Mouse (Mus musculus): Measurements from ENCODE around the gene Etl4. TPM values are rescaled to one million over a fixed set of nuclear protein-coding genes. Genes with fewer than 3 reads are reported as not detected.

Gene Etl4
- total and polyA plus RNA-seq, 3 experiments, result not detected

- Histone ChIP-seq H3K79me2 (ENCODE audit: control insufficient read depth, insufficient read depth, low read length, poor library complexity) (no peaks in the 10 kb centered on the region), H3K4me1 (ENCODE audit: control insufficient read depth in 1 of 2, insufficient read depth in 2 of 2, low read length in 2 of 2) (no peaks in the 10 kb centered on the region), H3K27me3 (ENCODE audit: control insufficient read depth in 1 of 2, insufficient read depth in 2 of 2, low read length in 2 of 2) (no peaks in the 10 kb centered on the region), H3K9ac (ENCODE audit: control insufficient read depth, low read depth, low read length, poor library complexity, severe bottlenecking) (no peak overlapping the region), H3K9me3 (replicated peaks; ENCODE audit: insufficient read depth, low read length) (no peaks in the 10 kb centered on the region), H3K36me3 (ENCODE audit: control insufficient read depth in 1 of 2, insufficient read depth in 2 of 2, low read length in 2 of 2) (no peaks in the 10 kb centered on the region), H3K4me3 (ENCODE audit: control insufficient read depth in 1 of 2, insufficient read depth in 1 of 2, low read depth in 2 of 2, low read length in 2 of 2) (no peak overlapping the region), H3K27ac (ENCODE audit: control insufficient read depth, low read depth, low read length) (no peak overlapping the region)
- TF ChIP-seq NRF1 (IDR thresholded peaks at IDR 0.05; ENCODE audit: insufficient read depth, low read depth, low read length, poor library complexity, severe bottlenecking), result no peak
- TF ChIP-seq USF1 (IDR thresholded peaks at IDR 0.05; ENCODE audit: low read depth, low read length), result no peak
- no peak for TF ChIP-seq ZC3H11A (IDR thresholded peaks at IDR 0.05; ENCODE audit: low read depth, low read length)
- no peak for TF ChIP-seq CHD2 (IDR thresholded peaks at IDR 0.05; ENCODE audit: low read length)
- TF ChIP-seq MYC (IDR thresholded peaks at IDR 0.05; ENCODE audit: low read depth, low read length), result no peak
- no peak for TF ChIP-seq ELF1 (IDR thresholded peaks at IDR 0.05; ENCODE audit: low read depth, low read length)
- no peak for TF ChIP-seq GATA1 (IDR thresholded peaks at IDR 0.05; ENCODE audit: low read depth, low read length)
- no peak for TF ChIP-seq RCOR1 (IDR thresholded peaks at IDR 0.05; ENCODE audit: low read depth, low read length)
- no peak for TF ChIP-seq SIN3A (IDR thresholded peaks at IDR 0.05; ENCODE audit: low read length)
- no peak for TF ChIP-seq JUND (IDR thresholded peaks at IDR 0.05; ENCODE audit: low read depth, low read length)
- TF ChIP-seq MAFK (IDR thresholded peaks at IDR 0.05; ENCODE audit: borderline replicate concordance, low read depth, low read length), result no peak
- TF ChIP-seq SMC3 (IDR thresholded peaks at IDR 0.05; ENCODE audit: low read depth, low read length), result no peak
- no peak for TF ChIP-seq RAD21 (IDR thresholded peaks at IDR 0.05; ENCODE audit: low read depth, low read length)
- no peak for TF ChIP-seq USF2 (IDR thresholded peaks at IDR 0.05; ENCODE audit: borderline replicate concordance in 1 of 2, insufficient read depth in 1 of 2, low read depth in 1 of 2, low read length in 2 of 2)
- no peak for TF ChIP-seq POLR2AphosphoS5 (IDR thresholded peaks at IDR 0.05; ENCODE audit: borderline replicate concordance, low read depth, low read length)
- TF ChIP-seq UBTF (IDR thresholded peaks at IDR 0.05; ENCODE audit: borderline replicate concordance, insufficient read depth, low read depth, low read length), result no peak
- no peak for TF ChIP-seq ZKSCAN1 (IDR thresholded peaks at IDR 0.05; ENCODE audit: low read depth, low read length)
- no peak for TF ChIP-seq E2F4 (IDR thresholded peaks at IDR 0.05; ENCODE audit: borderline replicate concordance, low read depth, low read length)
- no peak for TF ChIP-seq MEF2A (IDR thresholded peaks at IDR 0.05; ENCODE audit: extremely low read depth, insufficient replicate concordance, low read depth, low read length, poor library complexity, severe bottlenecking)
- no peak for DNase-seq (ENCODE audit: low read depth, low spot score)
These were observed 809.5 kb downstream of the Etl4 start for GRCm38 (mm10) chr2:20719105-20719504.

GRCm38 (mm10) chr2:20721098-20721497, 811.5 kb downstream of the Etl4 start:
- Histone ChIP-seq H3K36me3 (ENCODE audit: control insufficient read depth in 1 of 2, insufficient read depth in 2 of 2, low read length in 2 of 2) (no peaks in the 10 kb centered on the region), H3K79me2 (ENCODE audit: control insufficient read depth, insufficient read depth, low read length, poor library complexity) (no peaks in the 10 kb centered on the region), H3K4me1 (ENCODE audit: control insufficient read depth in 1 of 2, insufficient read depth in 2 of 2, low read length in 2 of 2) (no peaks in the 10 kb centered on the region), H3K27me3 (ENCODE audit: control insufficient read depth in 1 of 2, insufficient read depth in 2 of 2, low read length in 2 of 2) (no peaks in the 10 kb centered on the region), H3K27ac (ENCODE audit: control insufficient read depth, low read depth, low read length) (no peak overlapping the region), H3K4me3 (ENCODE audit: control insufficient read depth in 1 of 2, insufficient read depth in 1 of 2, low read depth in 2 of 2, low read length in 2 of 2) (no peak overlapping the region), H3K9me3 (replicated peaks; ENCODE audit: insufficient read depth, low read length) (no peaks in the 10 kb centered on the region), H3K9ac (ENCODE audit: control insufficient read depth, low read depth, low read length, poor library complexity, severe bottlenecking) (no peak overlapping the region)
- no peak for DNase-seq (ENCODE audit: low read depth, low spot score)
- TF ChIP-seq UBTF (IDR thresholded peaks at IDR 0.05; ENCODE audit: borderline replicate concordance, insufficient read depth, low read depth, low read length), result no peak
- 0 out of 2 replicates have a peak, but pooled peaks have one; percentile 41 for TF ChIP-seq MAFK (IDR thresholded peaks at IDR 0.05; ENCODE audit: borderline replicate concordance, low read depth, low read length)
